Mouse (Mus musculus): ENCODE measurements at regions not wholly inside any gene's neighbourhood (a gene's known extent, or its start where the extent isn't known, plus 50 kb on each side); places are given as distances from the start of the nearest gene placed in this dataset.

GRCm38 (mm10) chr12:110221184-110221583 lies 57.7 kb upstream of the Dio3 start:
- DNase-seq (ENCODE audit: low read depth, low spot score), result no peak

GRCm38 (mm10) chr12:110221679-110222078 lies 57.2 kb upstream of the Dio3 start:
- DNase-seq (ENCODE audit: low read depth, low spot score), result no peak

- no peak for DNase-seq (ENCODE audit: low read depth, low spot score)
Observed at GRCm38 (mm10) chr12:110224250-110224649, 54.6 kb upstream of the Dio3 start.

- DNase-seq (ENCODE audit: low read depth, low spot score), result no peak
Observed at GRCm38 (mm10) chr12:110228011-110228411, 50.9 kb upstream of the Dio3 start.
